Mouse (Mus musculus) 416B (cell line): ENCODE measurements around the gene B830017H08Rik.

Experiments used
- DNase-seq: peaks from one replicate; pipeline ENCODE4 v3.0.0; 2011; ENCODE audit warnings: low read depth

Gene B830017H08Rik

GRCm38 (mm10) chr16:17851860-17852259 lies 18.9 kb downstream of the B830017H08Rik start:
- DNase-seq, result no peak

- DNase-seq, result no peak
Measured at GRCm38 (mm10) chr16:17853263-17853662, 20.3 kb downstream of the B830017H08Rik start.

GRCm38 (mm10) chr16:17857157-17857556 lies 24.2 kb downstream of the B830017H08Rik start:
- DNase-seq, result no peak

- DNase-seq, result peak; percentile 59
Measured at GRCm38 (mm10) chr16:17858592-17858991, 25.7 kb downstream of the B830017H08Rik start.

- no peak for DNase-seq
Measured at GRCm38 (mm10) chr16:17865293-17865692, 32.4 kb downstream of the B830017H08Rik start.

GRCm38 (mm10) chr16:17865770-17866169 lies 32.8 kb downstream of the B830017H08Rik start:
- DNase-seq, result no peak

GRCm38 (mm10) chr16:17871248-17871647 lies 38.3 kb downstream of the B830017H08Rik start:
- peak; percentile 49 for DNase-seq

GRCm38 (mm10) chr16:17872995-17873394 lies 40.1 kb downstream of the B830017H08Rik start:
- DNase-seq, result no peak

GRCm38 (mm10) chr16:17875174-17875573 lies 42.3 kb downstream of the B830017H08Rik start:
- DNase-seq, result no peak

GRCm38 (mm10) chr16:17876096-17876495 lies 43.2 kb downstream of the B830017H08Rik start:
- DNase-seq, result peak; percentile 21

- no peak for DNase-seq
Measured at GRCm38 (mm10) chr16:17879571-17879970, 46.6 kb downstream of the B830017H08Rik start.

GRCm38 (mm10) chr16:17882196-17882595 lies 49.3 kb downstream of the B830017H08Rik start:
- no peak for DNase-seq

- peak; percentile 36 for DNase-seq
Measured at GRCm38 (mm10) chr16:17884116-17884515, 51.2 kb downstream of the B830017H08Rik start.
